Mouse (Mus musculus) testis, adult 2 months (tissue): ENCODE results near the gene Gm21731. TPM values are rescaled to one million over a fixed set of nuclear protein-coding genes. Genes with fewer than 3 reads are reported as not detected.
"Not testable (repeated sequence)": the region's sequence is repeated elsewhere in the genome, so short reads cannot be mapped to it uniquely, and the experiment has no call there.

Experiments used
- H3K27ac ChIP-seq: fragments of 200-500 bp; 2 replicates; pipeline ENCODE4 v1.5.1; 2012; ENCODE audit warnings: low read depth, low read length; ENCODE audit not compliant: control insufficient read depth, insufficient read depth
- H3K27me3 ChIP-seq: fragments of 200-500 bp; 2 replicates; pipeline ENCODE4 v1.6.1; 2012; ENCODE audit warnings: mild to moderate bottlenecking, low read length, moderate library complexity; ENCODE audit not compliant: control insufficient read depth, insufficient read depth
- H3K36me3 ChIP-seq: fragments of 200-500 bp; 2 replicates; pipeline ENCODE4 v1.6.1; 2012; ENCODE audit warnings: mild to moderate bottlenecking, low read length; ENCODE audit not compliant: control insufficient read depth, insufficient read depth
- H3K4me1 ChIP-seq: fragments of 200-500 bp; 2 replicates; pipeline ENCODE4 v1.6.1; 2012; ENCODE audit warnings: low read length; ENCODE audit not compliant: control insufficient read depth, insufficient read depth
- H3K4me3 ChIP-seq: fragments of 200-500 bp; 2 replicates; pipeline ENCODE4 v1.5.1; 2012; ENCODE audit warnings: low read depth, mild to moderate bottlenecking, low read length, moderate library complexity, mixed read lengths; ENCODE audit not compliant: control insufficient read depth
- polyA plus RNA-seq: library from polyadenylated mRNA; depleted of rRNA; stranded (reverse); fragments of >200 nt; gene quantifications from 2 replicates; pipeline ENCODE4 v1.2.3, GENCODE M21; 2012; rRNA removed

Gene Gm21731
- polyA plus RNA-seq = not detected in 2 replicates

DNA sequence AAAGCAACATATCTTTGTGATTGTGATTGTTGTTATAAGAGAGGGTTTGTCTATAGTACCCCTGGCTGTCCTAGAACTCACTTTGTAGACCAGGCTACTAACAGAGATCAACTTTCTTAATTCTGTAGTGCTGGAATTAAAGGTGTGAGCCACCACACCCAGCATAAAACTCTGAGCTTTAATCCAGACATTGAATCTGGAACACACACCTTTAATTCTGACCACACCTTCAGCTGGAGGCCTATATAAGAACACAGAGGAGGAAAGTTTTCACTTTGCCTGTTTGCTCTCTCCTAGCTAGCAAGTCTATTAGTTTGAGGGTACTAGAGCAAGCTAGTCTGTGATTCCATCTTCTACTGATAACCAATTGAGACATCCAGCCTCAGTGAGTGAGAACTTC, at the start of gene Gm21731:
Gene Gm21731, plus strand, starts transcription at position 301 of the 400 bp plus-strand sequence.
- not testable (repeated sequence) for H3K27me3 ChIP-seq, H3K27ac ChIP-seq, H3K4me1 ChIP-seq, H3K4me3 ChIP-seq, H3K36me3 ChIP-seq

DNA sequence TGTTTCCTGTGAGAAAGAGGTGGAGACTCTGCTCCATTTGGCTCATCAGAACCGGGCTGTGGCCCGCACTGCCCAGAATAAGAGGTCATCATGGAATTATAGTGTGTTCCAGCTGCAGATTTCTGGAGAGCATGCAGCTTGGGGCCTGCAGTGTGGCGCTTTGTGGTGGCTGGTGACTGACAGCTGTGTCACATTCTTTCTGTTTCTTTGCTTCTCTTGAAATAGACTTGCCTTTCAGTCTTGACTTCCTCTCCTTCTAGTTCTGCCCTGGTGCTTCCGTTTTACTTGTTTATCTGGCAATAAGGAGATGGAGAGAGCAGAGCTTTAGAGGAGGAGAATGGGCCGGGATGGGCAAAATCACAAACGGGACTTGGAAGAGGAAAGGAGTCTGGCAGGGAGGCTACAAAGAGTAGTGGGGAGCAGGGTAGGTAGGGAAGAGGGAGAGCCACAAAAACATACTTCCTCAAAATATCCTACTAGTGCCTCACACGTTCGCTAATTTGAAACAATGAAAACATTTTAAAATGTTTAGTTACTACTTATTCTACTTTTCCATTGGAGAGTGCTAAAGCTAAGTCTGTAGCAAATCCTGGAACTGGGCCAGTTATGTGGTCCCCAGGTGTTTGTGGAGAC, 42.6 kb upstream of the Gm21731 start:
- not testable (repeated sequence) for H3K4me3 ChIP-seq, H3K27me3 ChIP-seq, H3K4me1 ChIP-seq, H3K27ac ChIP-seq, H3K36me3 ChIP-seq

DNA sequence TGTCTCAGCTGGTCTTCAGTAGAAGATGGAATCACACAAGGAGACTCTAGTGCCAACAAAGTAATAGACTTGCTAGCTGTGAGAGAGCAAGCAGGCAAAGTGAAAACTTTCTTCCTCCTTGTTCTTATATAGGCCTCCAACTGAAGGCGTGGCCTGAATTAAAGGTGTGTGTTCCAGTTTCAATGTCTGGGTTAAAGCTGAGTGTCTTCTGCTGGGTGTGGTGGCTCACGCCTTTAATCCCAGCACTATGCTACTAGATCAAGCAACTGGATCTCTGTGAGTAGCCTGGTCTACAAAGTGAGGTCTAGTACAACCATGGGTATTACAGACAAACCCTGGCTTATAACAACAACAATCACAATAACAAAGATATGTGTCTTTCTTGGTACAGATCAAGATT, 23.1 kb upstream of the Gm21731 start, which contains the start of gene Gm21762:
Gene Gm21762, minus strand, starts transcription at position 101 of the 400 bp plus-strand sequence.
- H3K36me3 ChIP-seq, H3K27me3 ChIP-seq, H3K4me3 ChIP-seq, H3K27ac ChIP-seq, H3K4me1 ChIP-seq: not testable (repeated sequence)

DNA sequence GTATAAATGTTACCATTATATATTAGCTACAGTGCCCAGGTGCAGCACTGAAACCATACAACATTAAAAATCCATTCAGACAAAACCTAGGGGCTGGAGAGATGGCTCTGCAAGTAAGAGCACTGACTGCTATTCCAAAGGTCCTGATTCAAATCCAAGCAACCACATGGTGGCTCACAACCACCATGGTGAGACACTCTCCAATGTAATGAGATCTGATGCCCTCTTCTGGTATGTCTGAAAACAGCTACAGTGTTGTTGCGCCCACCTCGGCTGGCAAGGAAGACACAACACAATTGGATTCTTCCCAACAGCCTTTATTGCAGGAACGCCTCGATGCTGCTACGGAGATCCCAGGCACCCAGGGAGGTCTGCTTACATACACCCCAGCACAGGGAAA, 18.0 kb upstream of the Gm21731 start:
- H3K36me3 ChIP-seq, H3K4me1 ChIP-seq, H3K27ac ChIP-seq, H3K27me3 ChIP-seq, H3K4me3 ChIP-seq: not testable (repeated sequence)

DNA sequence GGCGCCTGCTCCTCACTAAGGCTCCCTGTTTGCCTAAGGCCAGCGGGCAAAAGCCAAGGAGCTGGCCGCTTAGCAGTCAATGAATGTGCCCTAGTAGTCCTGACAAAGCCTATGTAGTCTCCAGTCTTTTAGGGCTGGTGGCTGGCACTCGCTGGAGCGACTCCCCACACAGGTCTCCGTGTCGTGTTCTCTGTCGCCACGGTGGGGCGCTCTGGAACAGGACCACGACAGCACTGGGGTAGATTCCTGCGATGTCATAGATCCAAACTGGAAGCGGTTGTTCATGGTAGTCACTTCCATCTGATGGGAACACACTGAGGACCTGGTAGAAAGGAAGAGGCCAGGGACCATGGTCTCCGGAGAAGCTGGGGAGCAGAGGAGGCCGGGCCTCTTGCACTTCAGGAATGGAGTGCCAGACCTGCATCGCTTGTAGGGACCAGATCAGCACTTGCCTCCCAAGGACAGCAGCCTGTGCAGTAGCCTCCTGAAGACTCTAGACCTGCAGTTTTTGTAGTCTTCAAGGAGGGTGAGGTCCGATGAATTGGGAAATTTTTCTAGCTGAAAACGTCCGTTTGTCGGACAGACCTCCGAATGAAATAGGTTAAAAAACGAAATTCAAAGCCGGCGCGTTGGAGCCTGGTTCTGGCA, 15.8 kb upstream of the Gm21731 start:
- not testable (repeated sequence) for H3K4me3 ChIP-seq, H3K36me3 ChIP-seq, H3K27me3 ChIP-seq, H3K27ac ChIP-seq, H3K4me1 ChIP-seq

DNA sequence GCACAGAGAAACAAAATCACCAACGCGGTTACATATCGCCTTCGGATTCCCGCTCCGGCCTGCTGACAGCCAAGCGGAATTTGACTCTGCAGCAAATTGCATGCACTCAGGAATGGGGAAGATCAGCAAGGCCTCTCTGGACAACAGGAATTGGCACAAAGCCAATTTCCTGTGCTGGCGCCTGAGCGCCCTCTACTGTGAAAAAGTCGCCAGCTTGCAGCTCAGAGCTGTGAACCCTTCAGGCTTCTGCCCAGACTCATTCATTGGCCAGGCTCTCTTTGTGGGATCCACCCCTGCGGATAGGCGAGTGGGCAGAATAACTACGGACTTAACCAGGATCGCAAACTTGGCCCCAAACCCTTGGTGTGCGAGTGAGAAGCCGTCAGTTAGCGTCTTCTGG, 7.1 kb upstream of the Gm21731 start:
- not testable (repeated sequence) for H3K27me3 ChIP-seq, H3K36me3 ChIP-seq, H3K4me3 ChIP-seq, H3K27ac ChIP-seq, H3K4me1 ChIP-seq

DNA sequence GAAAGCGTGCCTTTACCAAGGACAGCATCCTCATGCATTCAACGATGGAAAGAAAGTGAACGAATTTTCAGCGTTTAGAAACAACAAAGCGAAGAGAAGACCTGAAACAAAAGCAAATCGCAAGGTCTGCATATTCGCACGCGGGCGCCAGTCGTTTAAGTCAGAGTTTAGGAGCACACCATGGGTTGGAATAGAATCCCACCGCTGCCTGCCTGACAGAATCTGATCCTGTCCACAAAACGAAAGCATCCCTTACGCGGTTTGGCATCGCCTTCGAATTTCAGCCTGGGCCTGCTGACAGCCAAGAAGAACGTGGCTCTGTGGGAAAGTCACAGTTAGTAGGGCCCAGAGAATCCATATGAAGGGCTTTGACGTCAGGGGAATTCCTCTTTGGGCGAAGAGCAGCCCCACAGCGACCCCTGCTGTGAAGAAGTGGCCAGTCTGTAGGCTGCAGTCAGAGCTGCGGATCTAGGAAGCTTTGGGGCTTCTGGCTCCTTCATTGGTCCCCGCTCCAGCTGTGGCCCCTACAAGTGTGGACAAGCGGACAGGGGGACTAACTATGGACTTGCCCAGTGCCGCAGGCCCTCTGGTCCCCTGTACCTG, 6.4 kb upstream of the Gm21731 start:
- not testable (repeated sequence) for H3K4me3 ChIP-seq, H3K27ac ChIP-seq, H3K36me3 ChIP-seq, H3K4me1 ChIP-seq, H3K27me3 ChIP-seq

DNA sequence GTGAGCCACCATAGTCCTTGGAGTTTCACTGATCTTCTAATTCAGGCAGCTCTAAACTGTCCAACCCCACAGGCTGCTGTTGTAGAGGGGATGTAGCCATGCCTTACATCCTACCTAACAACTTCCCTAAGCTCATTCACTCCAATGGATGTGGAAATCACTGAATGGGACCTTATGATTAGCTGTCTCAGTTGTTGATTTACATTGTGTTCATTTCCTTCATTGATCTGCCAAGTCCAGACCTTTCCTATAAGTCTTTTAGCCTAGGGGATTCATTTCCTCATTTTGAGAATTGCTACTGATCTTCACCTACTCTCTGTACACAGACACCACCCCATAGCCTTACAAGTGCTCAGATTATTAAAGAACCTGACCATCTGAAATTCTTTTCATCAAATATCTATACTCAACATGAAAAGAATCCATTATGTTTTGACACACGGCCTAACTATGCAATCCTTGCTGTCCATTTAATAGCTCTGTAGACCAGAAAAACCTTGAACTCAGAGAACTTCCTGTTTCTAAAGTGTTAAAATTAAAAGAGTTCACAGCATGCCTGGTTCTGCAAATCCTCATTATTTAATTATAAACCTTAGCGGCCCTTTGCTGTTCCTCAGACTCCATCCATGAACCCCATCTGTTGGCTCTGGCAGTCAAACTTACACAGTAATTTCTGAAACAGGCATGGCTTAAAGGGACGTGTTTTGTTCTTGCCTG, 12.5 kb downstream of the Gm21731 start:
- H3K27me3 ChIP-seq, H3K4me3 ChIP-seq, H3K27ac ChIP-seq, H3K36me3 ChIP-seq, H3K4me1 ChIP-seq: not testable (repeated sequence)

DNA sequence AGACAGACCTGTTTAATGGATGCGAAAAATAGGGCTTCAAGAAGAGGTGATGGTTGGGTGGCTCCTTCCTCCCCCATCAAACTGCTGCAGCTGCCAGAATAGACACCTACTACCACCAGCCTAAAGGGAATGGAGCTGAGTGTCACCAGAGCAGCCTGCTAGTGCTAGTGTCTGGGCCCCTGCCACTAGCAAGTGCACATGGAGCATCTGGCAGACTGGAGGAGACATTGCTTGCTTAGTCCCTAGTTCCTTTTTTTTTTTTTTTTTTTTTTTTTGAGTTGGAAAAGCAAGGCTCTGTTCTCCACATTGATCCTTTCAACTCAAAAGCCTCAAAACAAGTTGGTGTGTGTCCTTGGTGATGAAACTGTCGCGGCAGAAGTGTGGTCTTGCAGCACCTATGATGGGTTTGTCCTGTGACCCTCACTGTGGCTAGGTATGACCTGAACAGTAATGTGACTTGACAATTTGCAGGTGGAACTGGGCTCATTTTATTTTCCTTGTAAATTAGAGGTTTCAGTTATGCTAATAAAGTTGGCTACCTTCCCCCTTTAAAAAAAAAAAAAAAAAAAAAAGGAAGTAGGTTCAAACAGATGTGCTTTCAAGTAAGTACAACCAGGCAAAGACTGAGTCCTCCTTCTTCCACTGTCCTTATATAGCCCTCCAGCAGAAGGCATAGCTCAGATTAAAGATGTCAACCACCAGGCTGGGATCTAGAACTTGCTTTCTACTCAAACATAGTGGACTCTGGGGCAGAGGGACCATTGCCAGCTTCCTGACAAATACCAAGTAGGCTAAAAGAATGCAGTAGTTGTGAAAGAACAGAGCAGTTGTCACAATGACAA, 20.1 kb downstream of the Gm21731 start:
- not testable (repeated sequence) for H3K36me3 ChIP-seq, H3K27ac ChIP-seq, H3K4me3 ChIP-seq, H3K27me3 ChIP-seq, H3K4me1 ChIP-seq

DNA sequence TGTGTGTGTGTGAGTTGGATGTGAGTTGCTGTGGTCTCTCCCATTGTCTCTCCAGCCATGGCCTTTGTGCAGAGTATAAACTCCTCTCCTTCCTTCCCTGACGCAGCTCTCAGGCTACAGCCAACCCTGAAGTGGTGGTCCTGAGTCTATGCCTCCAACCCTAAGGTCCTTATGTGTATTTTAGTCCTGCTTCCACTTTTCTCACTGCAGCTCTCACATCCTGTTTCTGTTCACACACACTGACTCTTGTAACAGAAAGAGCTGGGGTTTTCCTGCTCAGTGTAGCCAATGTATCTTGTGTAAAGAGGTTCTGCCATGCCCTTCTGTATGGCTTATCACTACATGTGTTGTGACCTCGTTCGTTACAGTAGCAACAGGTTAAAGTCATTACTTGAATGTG, 20.8 kb downstream of the Gm21731 start:
- not testable (repeated sequence) for H3K4me1 ChIP-seq, H3K4me3 ChIP-seq, H3K36me3 ChIP-seq, H3K27ac ChIP-seq, H3K27me3 ChIP-seq

DNA sequence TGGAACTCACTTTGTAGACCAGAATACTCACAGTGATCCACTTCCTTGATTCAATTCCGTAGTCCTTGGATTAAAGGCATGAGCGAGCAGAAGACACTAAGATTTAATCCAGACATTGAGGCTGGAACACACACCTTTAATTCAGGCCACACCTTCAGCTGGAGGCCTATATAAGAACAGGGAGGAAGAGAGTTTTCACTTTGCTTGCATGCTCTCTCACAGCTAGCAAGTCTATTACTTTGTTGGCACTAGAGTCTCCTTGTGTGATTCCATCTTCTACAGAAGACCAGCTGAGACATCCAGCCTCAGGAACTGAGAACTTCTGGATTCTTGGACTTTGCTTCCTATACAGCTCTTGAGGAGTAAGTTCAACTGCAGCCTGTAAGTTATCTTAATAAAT, 24.0 kb downstream of the Gm21731 start, which contains the start of gene AF067061:
Gene AF067061, plus strand, starts transcription at position 245 of the 400 bp plus-strand sequence.
- H3K27me3 ChIP-seq, H3K4me3 ChIP-seq, H3K36me3 ChIP-seq, H3K27ac ChIP-seq, H3K4me1 ChIP-seq: not testable (repeated sequence)
